Mouse (Mus musculus): ENCODE measurements around the gene Gbf1. TPM values are rescaled to one million over a fixed set of nuclear protein-coding genes. Genes with fewer than 3 reads are reported as not detected.

The Gbf1 gene
- total and polyA plus RNA-seq, 3 experiments, result 39.9 to 49.3 (median 40.0) TPM

DNA sequence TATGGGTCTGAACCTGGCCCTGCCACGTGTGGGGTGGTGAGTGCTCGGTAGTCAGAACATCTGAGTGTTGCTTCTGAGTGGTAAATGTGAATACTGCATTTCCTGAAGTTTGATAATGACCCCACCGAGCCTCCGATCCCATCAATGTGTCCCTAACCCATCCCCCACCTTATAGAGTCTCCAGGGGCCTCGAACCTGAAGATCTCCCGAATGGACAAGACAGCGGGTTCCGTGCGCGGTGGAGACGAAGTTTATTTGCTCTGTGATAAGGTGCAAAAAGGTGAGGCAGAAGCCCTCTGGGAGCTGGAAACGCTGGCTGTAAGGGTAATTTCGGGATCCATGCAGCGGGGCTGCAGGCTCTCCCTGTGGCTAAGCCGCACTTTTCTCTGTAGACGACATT, 155.5 kb downstream of the Gbf1 start:
- Histone ChIP-seq H3K36me3 (ENCODE audit: control insufficient read depth, insufficient read depth, low read length) (no peaks in the 10 kb centered on the region), H3K27ac (no peak overlapping the region), H3K9ac (ENCODE audit: low read depth, low read length) (no peak overlapping the region), H3K4me3 (no peak overlapping the region), H3K27me3 (ENCODE audit: control insufficient read depth, insufficient read depth, low read length) (no peaks in the 10 kb centered on the region), H3K4me1 (ENCODE audit: control insufficient read depth, insufficient read depth, low read length) (no peaks in the 10 kb centered on the region; the same call in 1 of the 2 replicates), H3K79me2 (replicated peaks; ENCODE audit: control insufficient read depth, insufficient read depth, low read length) (no peaks in the 10 kb centered on the region)
- 89% methylated on average over 16 of the region's 16 CpGs for WGBS
- peak in 1 of 2 experiments; percentile 19 for DNase-seq
- TF ChIP-seq POLR2A (IDR thresholded peaks at IDR 0.05; ENCODE audit: insufficient read depth, low read depth, low read length) (no peak), CTCF (IDR thresholded peaks at IDR 0.05) (no peak), EP300 (IDR thresholded peaks at IDR 0.05; ENCODE audit: insufficient read depth, low read depth, low read length) (no peak)
- intact Hi-C loops (cut with DNase I), result loop anchor here (2.0 to 10.0 kb wide), 2 partner anchors 137 to 173 kb away; no protein-coding TSS in a partner anchor

DNA sequence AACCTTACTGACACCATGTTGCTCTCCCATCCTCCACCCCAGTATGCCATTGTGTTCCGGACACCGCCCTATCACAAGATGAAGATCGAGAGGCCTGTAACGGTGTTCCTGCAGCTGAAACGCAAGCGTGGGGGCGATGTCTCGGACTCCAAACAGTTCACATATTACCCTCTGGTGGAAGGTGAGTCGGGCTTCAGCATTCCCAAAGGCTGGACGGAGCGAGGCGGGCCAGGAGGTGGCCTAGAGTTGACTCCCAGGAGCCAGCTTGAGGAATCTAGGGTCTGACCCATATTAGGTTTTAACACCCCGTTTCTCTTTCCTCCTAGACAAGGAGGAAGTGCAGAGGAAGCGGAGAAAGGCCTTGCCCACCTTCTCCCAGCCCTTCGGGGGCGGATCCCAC, 156.0 kb downstream of the Gbf1 start:
- peak in 1 of 2 experiments; percentile 20 for DNase-seq
- intact Hi-C loops (cut with DNase I), result loop anchor here (2.0 to 10.0 kb wide), 2 partner anchors 136 to 174 kb away; no protein-coding TSS in a partner anchor
- H3K36me3 ChIP-seq (ENCODE audit: control insufficient read depth, insufficient read depth, low read length), result no peaks in the 10 kb centered on the region
- no peak overlapping the region for H3K4me3 ChIP-seq
- 86% methylated on average over 16 of the region's 16 CpGs for WGBS
- no peaks in the 10 kb centered on the region for H3K79me2 ChIP-seq (replicated peaks; ENCODE audit: control insufficient read depth, insufficient read depth, low read length)
- H3K4me1 ChIP-seq (ENCODE audit: control insufficient read depth, insufficient read depth, low read length), result no peaks in the 10 kb centered on the region; the same call in 1 of the 2 replicates
- no peaks in the 10 kb centered on the region for H3K27me3 ChIP-seq (ENCODE audit: control insufficient read depth, insufficient read depth, low read length)
- H3K27ac ChIP-seq, result no peak overlapping the region
- no peak overlapping the region for H3K9ac ChIP-seq (ENCODE audit: low read depth, low read length)
- TF ChIP-seq EP300 (IDR thresholded peaks at IDR 0.05; ENCODE audit: insufficient read depth, low read depth, low read length) (no peak), POLR2A (IDR thresholded peaks at IDR 0.05; ENCODE audit: insufficient read depth, low read depth, low read length) (no peak), CTCF (IDR thresholded peaks at IDR 0.05) (no peak)

DNA sequence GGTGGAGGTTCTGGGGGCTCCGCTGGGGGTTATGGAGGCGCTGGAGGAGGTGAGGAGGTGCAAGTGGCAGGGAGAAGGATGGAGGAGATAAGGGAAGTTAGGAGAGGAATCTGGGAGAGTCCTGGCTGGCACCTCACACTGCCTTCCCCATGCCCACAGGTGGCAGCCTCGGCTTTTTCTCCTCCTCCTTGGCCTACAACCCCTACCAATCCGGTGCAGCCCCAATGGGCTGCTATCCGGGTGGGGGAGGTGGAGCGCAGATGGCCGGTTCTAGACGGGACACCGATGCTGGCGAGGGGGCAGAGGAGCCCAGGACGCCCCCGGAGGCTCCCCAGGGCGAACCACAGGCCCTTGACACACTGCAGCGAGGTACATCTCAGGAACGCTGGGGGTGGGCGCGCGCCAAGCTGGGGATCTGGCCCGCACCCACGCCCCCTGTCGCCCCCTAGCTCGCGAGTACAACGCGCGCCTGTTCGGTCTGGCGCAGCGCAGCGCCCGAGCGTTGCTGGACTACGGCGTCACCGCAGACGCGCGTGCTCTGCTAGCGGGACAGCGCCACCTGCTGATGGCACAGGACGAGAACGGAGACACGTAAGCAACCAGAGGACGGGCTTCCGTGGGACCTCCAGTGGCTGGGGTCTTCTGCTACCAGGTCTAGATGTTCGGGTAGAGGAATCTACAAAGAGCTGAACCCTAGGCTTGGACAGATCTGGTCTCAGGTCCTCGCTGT, 156.6 kb downstream of the Gbf1 start:
- no peaks in the 10 kb centered on the region for H3K27me3 ChIP-seq (ENCODE audit: control insufficient read depth, insufficient read depth, low read length)
- 8% methylated on average over 47 of the region's 47 CpGs for WGBS

DNA sequence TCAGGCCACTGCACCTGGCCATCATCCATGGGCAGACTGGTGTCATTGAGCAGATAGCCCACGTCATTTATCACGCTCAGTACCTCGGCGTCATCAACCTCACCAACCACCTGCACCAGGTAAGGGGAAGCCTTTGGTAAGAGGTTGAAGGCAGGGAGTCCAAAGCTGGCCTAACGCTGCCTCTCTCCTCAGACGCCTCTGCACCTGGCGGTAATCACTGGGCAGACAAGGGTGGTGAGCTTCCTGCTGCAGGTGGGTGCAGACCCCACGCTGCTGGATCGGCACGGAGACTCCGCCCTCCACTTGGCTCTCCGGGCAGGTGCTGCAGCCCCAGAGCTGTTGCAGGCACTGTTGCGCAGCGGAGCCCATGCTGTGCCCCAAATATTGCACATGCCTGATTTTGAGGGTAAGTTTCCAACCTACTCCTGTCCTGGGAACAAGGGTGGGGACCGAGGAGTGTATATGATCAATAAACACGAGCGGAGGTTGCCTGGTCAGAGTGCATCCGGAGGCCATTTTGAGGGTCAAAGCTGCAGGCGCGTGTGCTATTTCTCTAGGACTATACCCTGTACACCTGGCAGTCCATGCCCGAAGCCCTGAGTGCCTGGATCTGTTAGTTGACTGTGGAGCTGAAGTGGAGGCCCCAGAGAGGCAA, 157.5 kb downstream of the Gbf1 start:
- intact Hi-C loops (cut with DNase I), result loop anchor here (2.0 to 10.0 kb wide), 2 partner anchors 135 to 175 kb away; no protein-coding TSS in a partner anchor
- Histone ChIP-seq H3K79me2 (replicated peaks; ENCODE audit: control insufficient read depth, insufficient read depth, low read length) (no peaks in the 10 kb centered on the region), H3K4me3 (no peak overlapping the region), H3K36me3 (ENCODE audit: control insufficient read depth, insufficient read depth, low read length) (no peaks in the 10 kb centered on the region), H3K27me3 (ENCODE audit: control insufficient read depth, insufficient read depth, low read length) (no peaks in the 10 kb centered on the region), H3K27ac (no peak overlapping the region), H3K4me1 (ENCODE audit: control insufficient read depth, insufficient read depth, low read length) (no peaks in the 10 kb centered on the region), H3K9ac (ENCODE audit: low read depth, low read length) (no peak overlapping the region)
- TF ChIP-seq CTCF (IDR thresholded peaks at IDR 0.05), result no peak
- DNase-seq, result peak in 1 of 2 experiments; percentile 21
- WGBS, result 86% methylated on average over 21 of the region's 21 CpGs

More for the DNA sequence above, 156.6 kb downstream of the Gbf1 start:
- H3K36me3 ChIP-seq (ENCODE audit: control insufficient read depth, insufficient read depth, low read length), result no peaks in the 10 kb centered on the region
- no peaks in the 10 kb centered on the region; the same call in 1 of the 2 replicates for H3K4me1 ChIP-seq (ENCODE audit: control insufficient read depth, insufficient read depth, low read length)
- no peak overlapping the region for H3K27ac ChIP-seq
- TF ChIP-seq POLR2A (IDR thresholded peaks at IDR 0.05; ENCODE audit: insufficient read depth, low read depth, low read length), result no peak
- 0 out of 2 replicates have a peak, but pooled peaks have one; percentile 65 for TF ChIP-seq EP300 (IDR thresholded peaks at IDR 0.05; ENCODE audit: insufficient read depth, low read depth, low read length)
- peak; percentile 96 for TF ChIP-seq CTCF (IDR thresholded peaks at IDR 0.05)
- H3K4me3 ChIP-seq, result peak overlapping the region; percentile 26; the same call in 1 of the 2 replicates
- DNase-seq, result peak; percentile 85 to 88
- intact Hi-C loops (cut with DNase I), result loop anchor here (2.0 to 10.0 kb wide), 2 partner anchors 136 to 174 kb away; no protein-coding TSS in a partner anchor
- H3K9ac ChIP-seq (ENCODE audit: low read depth, low read length), result peak overlapping the region; percentile 53
- H3K79me2 ChIP-seq (replicated peaks; ENCODE audit: control insufficient read depth, insufficient read depth, low read length), result no peaks in the 10 kb centered on the region

DNA sequence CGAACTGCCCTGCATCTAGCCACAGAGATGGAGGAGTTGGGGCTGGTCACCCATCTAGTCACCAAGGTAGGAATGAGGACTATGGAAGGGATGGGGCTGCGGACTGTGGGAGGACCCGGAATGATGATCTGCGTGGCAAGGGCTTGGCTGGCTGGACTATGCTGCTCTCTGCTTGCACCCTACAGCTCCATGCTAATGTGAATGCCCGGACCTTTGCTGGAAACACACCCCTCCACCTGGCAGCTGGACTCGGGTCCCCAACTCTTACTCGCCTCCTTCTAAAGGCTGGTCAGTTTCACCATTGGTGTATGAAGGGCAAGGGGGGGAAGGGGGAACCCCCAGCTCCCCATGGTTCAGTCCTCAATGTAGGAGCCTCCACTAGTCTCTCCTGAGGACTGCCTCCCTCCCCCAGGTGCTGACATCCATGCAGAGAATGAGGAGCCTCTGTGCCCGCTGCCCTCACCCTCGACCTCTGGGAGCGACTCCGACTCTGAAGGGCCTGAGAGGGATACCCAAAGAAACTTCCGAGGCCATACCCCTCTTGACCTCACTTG, 158.1 kb downstream of the Gbf1 start:
- Histone ChIP-seq H3K79me2 (replicated peaks; ENCODE audit: control insufficient read depth, insufficient read depth, low read length) (no peaks in the 10 kb centered on the region), H3K4me1 (ENCODE audit: control insufficient read depth, insufficient read depth, low read length) (no peaks in the 10 kb centered on the region), H3K27me3 (ENCODE audit: control insufficient read depth, insufficient read depth, low read length) (peaks cover 1% of the 10 kb centered on the region; the same call in 1 of the 2 replicates), H3K4me3 (no peak overlapping the region), H3K9ac (ENCODE audit: low read depth, low read length) (no peak overlapping the region), H3K27ac (no peak overlapping the region), H3K36me3 (ENCODE audit: control insufficient read depth, insufficient read depth, low read length) (no peaks in the 10 kb centered on the region)
- DNase-seq, result peak in 1 of 2 experiments; percentile 1
- intact Hi-C loops (cut with DNase I), result no loop called here
- TF ChIP-seq EP300 (IDR thresholded peaks at IDR 0.05; ENCODE audit: insufficient read depth, low read depth, low read length) (no peak), CTCF (IDR thresholded peaks at IDR 0.05) (no peak), POLR2A (IDR thresholded peaks at IDR 0.05; ENCODE audit: insufficient read depth, low read depth, low read length) (no peak)
- 96% methylated on average over 10 of the region's 12 CpGs for WGBS
